Mouse (Mus musculus) adrenal gland, adult 2 months (tissue): ENCODE data around the gene Rapgef2. TPM values are rescaled to one million over a fixed set of nuclear protein-coding genes. Genes with fewer than 3 reads are reported as not detected.

Source experiments
- DNase-seq: peaks from one replicate; pipeline ENCODE4 v3.0.0; 2021
- polyA plus RNA-seq: library from polyadenylated mRNA; depleted of rRNA; stranded (reverse); fragments of >200 nt; gene quantifications from 2 replicates; pipeline ENCODE4 v1.2.3, GENCODE M21; 2012
- total RNA-seq, 2 experiments: library from RNA; stranded (reverse); gene quantifications; 2 replicates each; pipeline ENCODE4 v1.2.3; 2021

Rapgef2 gene
- total and polyA plus RNA-seq, 3 experiments = 6.9 to 20.9 (median 20.6) TPM

GRCm38 (mm10) chr3:79283976-79284375 is 2.3 kb downstream of the Rapgef2 start:
- DNase-seq = no peak

DNA sequence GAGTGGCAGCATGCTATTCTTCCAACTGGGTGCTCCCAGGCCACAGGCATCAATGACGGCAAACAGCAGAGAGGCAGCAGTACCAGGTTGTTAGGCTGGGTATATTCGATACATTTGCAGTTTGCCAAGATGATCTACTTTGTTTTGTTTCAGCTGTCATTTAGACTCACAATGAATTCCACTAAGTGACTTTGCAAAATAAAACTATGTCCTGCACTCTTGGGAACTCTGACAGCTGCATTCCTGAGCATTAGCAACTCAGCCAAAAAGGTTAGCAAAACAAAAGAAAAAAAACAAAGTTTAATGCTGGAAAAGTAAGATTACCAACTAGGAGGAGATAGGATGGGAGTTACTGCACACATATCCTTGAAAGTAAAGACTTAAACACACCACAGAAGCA is 3.3 kb downstream of the Rapgef2 start:
- DNase-seq = no peak

GRCm38 (mm10) chr3:79275856-79276645 is 10.3 kb downstream of the Rapgef2 start:
- DNase-seq = no peak

DNA sequence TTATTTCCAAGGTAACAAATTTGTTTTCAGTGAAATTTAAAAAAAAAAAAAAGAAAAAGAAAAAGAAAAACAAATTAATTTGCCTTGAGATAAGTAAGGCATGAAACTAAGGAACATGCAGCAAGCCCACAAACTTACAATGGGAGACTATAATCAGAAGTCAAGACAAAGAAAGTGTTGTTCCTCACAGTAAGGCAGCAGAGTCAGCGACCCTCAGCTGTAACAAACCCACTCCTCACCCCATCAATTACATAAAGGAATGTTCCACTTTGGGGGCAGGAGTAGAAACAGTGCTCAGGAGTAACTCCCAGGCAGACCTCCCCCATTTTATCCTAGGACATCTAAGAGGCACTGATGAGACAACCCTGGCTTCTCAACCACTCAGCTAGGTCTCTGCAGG is 13.0 kb downstream of the Rapgef2 start:
- no peak for DNase-seq

DNA sequence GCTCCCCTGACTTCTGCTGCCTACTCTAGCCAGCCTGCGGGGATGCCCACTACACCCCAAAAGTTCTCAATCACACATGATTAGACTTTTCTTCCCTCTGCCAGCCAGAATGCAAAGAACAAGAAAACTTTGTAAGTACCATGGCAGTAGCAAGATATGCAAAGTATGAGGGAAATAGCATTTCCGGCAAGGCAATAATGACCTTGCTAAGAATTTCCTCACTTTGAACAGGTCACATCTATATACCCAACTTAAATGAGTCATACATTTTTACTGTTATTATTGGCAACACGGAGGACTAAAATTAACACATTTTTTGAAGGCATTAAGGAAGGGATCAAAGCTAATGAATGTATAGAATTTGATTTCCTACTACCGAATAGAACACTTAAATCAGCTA is 13.4 kb downstream of the Rapgef2 start:
- DNase-seq = no peak

DNA sequence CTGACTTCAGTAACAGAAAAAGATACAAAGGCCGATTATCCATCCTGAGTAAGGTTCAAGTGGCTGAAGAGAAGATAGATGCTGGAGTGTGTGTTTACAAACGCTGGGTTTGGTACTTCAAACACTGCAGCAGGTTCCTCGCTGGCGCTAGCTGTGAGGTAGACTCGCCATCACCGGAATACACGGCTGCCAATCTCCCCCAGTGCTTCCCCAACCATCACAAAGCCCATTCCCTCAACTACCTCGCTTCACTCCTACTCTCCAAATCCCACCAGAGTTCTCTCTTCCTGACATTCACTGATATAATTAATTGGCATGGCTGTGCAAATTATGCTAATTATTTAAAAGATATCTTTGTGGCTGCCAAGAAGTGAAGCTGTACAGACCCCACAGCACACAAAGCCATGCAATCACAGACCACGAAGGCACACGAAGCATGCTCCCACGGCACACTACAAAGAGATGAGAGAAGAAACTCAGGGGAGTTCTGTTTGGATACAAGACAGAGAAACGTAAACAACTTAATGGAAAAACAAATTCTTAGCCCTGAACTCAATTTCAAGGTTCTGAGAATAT is 15.2 kb downstream of the Rapgef2 start:
- no peak for DNase-seq

DNA sequence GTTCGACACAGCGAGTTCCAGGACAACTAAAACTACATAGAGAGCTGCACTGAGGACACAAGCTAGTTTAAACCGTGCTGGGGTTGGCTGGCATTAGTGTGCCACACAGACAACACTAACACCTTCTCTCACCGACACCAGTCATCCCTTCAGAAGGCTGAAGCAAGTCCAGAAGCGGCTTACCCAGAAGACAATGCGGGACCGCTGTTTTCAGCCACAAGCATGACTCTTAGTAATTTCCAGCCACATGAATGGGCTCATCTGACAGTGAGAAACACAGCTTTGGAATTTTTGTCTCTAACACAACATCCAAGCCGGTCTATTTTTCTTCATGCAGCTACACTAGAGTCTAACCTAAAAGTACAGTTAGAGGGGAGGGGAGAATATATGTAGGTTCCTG is 16.4 kb downstream of the Rapgef2 start:
- DNase-seq = no peak

DNA sequence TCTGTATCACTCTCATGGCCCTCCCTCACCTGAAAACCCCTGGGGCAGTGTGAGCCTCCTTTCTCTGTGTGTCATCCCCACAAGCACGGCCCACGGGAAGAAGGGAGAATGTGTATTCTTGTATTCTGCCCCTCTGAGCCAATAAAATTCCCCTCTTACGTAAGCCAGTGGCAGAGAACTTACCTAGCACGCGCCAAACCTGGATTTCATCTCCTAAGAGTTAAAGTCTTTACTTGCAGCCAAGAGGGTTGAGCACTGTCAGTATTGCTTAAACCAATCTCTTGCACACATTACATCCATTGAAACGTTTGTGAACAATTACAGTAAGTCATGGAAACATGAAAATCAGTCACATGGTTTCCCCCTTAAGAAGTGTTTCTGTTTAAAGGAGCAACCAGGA is 19.3 kb downstream of the Rapgef2 start:
- DNase-seq = no peak

- peak; percentile 25 for DNase-seq
Observed at GRCm38 (mm10) chr3:79261816-79262316, 24.5 kb downstream of the Rapgef2 start.

DNA sequence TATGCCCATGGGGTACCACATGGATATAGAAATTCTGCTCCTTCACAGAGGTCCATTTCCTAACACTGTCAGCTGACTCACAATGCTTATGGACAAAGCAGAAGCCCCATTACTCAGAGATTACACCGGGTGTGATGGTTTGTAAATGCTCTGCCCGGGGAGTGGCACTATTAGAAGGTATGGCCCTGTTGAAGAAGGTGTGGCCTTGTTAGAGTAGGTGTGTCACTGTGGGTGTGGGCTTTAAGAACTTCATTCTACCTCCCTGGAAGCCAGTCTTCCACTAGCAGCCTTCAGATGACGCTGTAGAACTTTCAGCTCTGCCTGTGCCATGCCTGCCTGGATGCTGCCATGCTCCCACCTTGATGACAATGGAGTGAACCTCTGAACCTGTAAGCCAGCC is 32.3 kb downstream of the Rapgef2 start:
- DNase-seq = no peak

- no peak for DNase-seq
Observed at GRCm38 (mm10) chr3:79253416-79253815, 32.9 kb downstream of the Rapgef2 start.

DNA sequence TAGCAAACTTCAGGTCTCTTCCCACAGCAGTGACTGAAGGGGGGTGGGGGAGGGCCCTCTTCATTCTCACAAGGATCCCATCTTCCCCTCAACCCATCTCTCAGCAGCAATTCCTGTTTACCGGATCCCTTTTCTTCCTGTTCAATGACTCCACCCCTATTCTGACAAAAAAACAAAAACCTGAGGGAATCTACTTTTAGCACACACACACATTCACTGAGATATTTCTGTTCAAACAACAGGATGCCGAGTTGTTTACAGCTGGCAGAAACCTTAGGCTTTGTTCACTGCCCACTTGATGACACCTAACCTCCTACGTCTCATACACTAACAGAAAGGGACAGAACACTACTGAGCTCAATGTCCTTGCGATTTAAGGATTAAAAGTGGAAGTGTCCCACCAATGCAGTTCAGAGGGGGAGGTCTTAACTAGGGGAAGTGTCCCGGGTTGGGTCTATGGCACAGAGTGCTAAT is 33.4 kb downstream of the Rapgef2 start:
- DNase-seq = no peak

DNA sequence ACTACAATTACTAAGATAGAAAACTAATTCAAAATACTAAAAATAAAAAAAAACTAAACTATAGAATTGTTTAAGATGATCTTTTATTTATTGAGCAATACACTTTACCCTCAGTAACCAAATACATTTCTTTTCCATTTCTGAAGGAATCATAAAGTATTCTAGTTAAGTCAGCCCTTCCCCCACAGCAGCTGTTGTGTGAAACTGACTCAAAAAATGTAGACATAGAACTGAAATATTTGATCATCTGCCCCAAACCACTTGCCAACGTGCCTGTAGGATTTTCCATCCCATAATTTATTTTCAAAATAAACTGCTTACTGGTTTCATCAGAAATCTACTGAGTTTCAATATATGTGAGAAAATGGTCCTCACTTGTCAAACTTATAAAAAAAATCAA is 36.4 kb downstream of the Rapgef2 start:
- no peak for DNase-seq

DNA sequence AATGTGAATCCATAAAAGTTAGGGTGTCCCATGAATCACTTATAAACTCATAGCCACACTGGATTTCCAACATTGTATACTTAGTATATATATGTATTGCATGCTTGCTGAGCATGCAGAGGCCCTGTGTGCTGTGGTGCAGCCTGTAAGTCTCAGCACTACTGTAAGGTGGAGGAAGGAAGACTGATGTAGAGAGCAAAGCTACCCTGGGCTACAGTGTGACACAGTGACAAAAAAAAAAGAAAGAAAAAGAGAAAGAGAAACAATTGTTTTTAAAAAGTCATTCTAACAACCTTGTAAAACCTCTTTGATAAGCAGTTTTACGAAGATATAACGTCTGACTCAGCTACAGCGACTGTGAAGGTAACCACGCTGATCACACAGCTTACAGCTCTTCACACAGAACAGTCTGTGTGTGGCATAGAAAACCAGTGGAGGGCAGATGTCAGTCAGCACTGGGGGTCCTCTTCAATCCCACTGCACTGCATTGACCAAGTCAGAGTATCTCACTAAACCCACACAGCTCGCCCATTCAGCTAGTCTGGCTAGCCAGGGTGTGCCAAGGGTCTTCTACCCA is 37.6 kb downstream of the Rapgef2 start:
- DNase-seq = no peak

DNA sequence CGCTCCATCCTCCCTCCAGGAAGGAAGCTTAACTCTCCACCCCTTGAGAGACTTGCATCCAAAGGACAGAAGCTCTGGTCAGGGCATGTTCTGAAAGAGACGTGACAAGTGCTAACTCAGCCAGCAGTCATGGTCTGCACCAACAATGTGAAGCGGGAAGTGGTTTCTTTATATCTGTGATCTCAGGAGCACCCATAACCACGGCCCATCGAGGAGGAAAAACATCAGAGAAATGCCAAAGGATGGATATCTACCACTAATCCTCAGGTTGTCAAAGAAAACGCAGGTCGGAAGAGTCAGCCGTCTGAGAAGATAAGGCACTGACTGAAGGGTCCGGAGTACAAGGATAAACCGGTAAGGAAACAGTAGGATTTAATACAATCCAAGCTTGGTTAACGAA is 38.1 kb downstream of the Rapgef2 start:
- DNase-seq = no peak

GRCm38 (mm10) chr3:79244347-79244746 is 42.0 kb downstream of the Rapgef2 start:
- no peak for DNase-seq

DNA sequence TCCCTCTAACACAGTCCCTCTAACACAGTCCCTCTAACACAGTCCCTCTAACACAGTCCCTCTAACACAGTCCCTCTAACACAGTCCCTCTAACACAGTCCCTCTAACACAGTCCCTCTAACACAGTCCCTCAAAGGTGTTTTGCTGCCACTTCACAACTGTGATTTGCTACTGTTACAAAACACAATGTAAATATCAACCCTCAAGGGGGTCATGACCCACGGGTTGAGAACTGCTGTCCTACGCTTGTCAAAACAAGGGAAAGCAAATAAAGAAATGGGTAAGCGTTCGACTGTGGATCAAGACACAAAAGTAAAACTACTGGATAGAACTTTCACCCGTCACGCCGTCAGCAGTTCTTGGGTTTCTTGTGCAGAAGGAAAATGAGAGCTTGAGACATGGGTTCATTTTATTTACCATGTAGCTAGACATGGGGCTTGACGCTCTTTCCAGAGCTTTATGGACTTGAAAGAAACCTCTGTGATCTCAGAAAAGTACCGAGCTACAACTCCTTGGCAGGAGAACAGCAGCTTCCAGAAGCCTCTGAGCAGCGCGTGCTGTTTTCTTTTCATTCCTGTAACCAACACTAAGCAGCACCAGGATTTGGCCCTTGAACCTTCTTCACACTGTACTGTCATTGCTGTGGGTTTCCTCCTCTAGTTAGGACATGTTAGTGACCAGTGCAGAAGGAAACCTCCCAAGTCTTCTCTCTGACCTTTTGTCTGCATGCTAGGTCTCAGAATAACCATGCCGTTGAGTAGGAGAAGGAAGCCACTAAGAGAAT is 43.2 kb downstream of the Rapgef2 start:
- no peak for DNase-seq

- no peak for DNase-seq
Observed at GRCm38 (mm10) chr3:79242298-79242697, 44.0 kb downstream of the Rapgef2 start.

DNA sequence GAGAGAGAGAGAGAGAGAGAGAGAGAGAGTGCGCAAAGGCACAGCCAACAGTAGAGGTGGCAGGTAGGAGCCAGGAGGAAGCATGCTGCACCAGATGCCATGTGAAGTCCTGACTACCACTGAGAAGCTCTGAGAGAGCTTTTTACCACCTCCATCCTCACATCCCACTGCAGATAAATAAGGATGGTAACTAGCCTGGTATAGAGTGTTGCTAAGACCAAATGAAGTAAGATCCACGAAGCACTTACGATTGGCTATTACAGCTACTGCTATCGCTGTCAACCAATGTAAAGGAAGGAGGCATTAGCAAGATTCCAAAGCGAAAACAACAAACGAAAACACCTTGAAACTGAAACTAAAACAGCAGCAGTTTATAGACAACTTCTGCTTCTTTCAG is 47.3 kb downstream of the Rapgef2 start:
- no peak for DNase-seq

DNA sequence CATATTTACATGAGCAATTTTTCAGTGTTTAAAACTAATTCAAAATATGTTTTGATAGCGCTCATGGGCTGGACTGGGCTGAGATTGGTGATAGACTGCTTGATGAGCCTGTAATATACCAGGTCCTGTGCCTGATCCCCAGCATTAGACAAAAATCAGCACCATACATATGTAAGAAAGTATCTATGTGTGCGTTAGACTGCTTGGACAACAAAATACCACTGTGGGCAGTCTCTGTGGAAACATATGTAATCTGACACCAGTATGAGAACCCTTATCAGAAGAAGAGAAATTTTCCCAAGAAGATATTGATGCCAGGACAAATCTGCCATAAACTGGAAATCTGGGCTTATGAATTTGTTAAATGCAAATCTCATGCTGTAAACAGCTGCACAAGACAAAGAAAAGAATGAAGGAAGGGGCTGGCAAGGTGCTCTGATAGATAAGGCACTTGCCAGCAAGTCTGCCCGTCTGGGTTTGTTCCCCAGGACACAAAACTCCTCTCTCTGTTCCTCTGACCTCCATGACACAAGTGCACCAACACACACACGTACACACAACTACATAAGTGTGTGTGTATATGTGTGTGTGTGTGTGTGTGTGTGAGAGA is 47.8 kb downstream of the Rapgef2 start:
- no peak for DNase-seq

DNA sequence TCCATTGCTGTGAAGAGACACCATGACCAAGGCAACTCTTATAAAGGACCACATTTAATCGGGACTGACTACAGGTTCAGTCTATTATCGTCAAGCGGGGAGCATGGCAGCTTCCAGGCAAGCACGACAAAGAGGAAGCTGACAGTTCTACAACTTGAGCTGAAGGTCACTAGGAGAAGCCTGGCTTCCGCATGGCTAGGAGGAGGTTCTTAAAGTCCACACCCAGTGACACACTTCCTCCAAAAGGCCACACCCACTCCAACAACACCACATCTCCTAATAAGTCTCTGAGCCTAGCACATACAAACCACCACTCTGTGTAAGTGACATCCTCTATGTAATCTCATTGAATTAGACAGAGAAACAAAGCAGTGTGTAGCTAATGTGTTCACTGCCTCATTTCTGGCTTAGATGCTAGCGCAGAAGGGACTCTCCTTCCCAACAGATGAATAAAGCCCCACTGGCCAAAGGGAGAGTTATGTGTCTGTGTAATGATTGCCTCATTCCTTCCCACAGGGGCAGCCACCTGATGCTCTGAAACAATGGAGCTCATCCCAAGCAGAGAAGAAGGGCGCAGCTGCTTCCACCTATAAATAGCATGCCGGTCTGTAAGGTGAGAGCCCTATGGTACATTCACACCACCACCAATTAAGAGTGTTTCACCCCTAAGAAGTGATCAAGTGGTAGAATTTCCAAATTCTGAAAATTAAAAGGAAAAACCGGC is 48.5 kb downstream of the Rapgef2 start:
- DNase-seq = no peak
